Mouse (Mus musculus) right cerebral cortex, postnatal 10 days (tissue): Measurements from ENCODE around the gene Fmo4.
"Not testable (repeated sequence)": the region's sequence is repeated elsewhere in the genome, so short reads cannot be mapped to it uniquely, and the experiment has no call there.

Source experiments
- DNase-seq, 2 experiments: peaks; one replicate each; pipeline ENCODE4 v3.0.0; 2021; ENCODE audit warnings: low spot score in 2 of 2

Gene Fmo4

DNA sequence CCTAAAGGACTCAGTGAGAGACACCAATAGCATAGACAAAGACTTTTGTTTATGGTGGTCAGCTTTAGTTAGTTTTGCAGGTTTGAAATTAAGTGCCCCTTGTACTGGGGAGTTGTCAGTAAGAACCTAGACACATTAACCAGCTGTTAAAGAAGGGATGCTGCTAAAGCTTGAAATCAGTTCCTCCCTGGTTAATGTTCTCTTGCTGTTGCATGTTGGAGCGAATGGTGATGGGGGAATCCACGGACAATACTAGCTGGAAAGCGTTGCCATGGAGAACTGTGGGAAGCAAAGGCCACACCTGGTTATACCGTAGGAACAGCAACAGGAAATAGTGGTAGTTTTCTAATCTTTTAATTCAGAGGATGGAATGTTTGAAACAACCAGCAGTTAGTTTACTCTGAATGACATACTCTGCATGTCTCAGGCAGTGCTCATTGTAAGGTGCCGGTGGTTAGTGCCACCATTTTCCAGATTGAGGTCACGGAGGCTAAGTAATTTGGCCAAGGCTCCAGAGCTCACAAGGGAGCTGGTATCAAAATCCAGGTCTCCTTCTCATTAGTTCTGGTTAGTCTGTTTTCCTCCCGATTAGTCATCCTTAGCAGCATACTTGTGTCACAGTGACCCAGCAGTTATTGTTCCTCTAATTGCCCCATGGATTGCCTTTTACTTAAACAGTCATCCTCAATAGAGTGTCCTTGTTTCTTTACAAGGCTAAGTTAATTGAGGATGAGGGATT is 21.3 kb downstream of the Fmo4 start:
- DNase-seq, result no peak

DNA sequence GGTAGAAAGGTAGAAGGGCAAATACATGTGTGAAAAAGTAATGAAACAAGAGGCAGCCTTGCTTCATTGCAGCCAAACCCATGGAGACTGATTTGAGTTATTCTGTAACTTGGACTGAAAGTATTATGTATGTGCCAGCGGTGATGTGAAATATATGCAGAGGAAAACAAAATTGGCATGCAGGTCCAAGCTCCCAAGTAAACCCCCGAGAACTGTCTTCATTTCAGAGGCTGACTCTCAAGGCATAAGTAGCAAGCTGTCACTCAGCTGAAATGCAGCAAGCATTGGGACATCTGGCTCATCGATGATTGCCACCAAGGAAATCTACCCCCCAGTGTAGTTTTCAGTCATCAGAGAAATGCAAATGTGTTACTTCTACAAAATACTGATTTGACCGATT is 28.6 kb downstream of the Fmo4 start:
- no peak for DNase-seq

DNA sequence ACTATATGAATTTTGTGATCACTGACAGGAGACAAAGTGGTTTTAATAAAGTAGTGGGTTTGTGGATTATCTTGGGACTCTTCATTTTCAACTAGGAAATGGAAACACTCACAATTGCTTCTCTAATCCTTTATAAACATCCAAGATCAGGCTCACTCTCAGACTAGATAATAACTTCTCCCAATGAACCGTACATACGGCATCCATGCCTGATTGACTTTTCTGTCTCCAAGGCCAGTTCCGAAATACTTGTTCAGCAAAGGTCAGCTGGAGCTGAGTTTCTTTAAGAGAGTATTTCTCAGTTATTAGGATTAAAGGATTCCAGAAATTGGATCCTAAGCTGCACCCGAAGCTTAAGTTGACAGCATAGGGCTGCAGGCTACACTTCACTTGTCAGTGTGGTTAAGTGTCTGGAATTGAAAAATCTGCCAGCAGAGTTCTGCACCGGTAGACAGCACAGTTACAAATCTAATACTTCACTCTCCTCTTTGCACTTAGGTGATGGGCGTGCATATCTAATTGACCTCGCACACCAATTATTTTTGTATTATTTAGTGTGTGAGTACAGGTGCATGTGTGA is 30.0 kb downstream of the Fmo4 start:
- no peak for DNase-seq

DNA sequence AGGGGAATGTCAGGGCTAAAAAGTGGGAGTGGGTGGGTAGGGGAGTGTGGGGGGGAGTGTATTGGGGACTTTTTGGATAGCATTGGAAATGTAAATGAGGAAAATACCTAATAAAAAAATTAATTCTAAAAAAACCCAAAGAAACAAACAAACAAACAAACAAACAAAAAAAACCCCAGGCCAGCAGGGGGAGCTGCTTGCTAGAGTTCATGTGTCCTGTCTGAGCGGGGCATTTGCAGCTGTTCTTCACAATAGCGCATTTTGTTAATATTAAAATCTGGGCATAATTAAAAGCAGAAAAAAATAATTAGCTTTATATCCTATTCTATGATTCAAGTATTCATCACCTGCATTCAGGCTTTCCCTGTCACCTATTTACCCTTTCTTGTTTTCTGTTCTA is 32.7 kb downstream of the Fmo4 start:
- DNase-seq, result not testable (repeated sequence)

DNA sequence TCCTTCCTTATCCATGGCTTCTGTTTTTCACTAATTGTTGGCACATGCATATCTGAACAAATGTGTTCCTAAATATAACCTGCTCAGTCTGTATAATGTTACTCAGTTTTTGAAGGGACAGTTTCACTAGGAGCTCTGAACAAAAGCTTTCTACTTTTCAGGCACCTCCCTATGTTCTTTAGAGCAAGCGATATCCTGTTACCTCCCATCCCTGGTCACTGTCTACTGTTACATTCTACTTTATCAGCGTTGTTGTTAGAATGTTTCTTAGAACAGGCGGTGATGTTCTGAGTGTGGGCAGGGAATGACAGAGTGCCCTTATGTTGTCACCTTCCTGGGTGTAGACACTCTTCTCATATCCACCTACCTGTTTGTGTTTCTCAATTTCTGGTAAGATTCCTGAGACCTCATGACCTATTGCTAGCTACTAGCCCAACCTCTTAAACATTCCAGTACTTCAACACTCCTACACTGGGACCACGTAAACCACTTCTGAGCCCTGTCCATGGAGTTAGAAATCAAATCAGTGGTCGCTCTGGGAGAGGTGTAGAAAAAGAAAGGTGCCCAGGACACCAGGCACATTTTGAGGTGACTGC is 35.7 kb downstream of the Fmo4 start:
- no peak for DNase-seq

DNA sequence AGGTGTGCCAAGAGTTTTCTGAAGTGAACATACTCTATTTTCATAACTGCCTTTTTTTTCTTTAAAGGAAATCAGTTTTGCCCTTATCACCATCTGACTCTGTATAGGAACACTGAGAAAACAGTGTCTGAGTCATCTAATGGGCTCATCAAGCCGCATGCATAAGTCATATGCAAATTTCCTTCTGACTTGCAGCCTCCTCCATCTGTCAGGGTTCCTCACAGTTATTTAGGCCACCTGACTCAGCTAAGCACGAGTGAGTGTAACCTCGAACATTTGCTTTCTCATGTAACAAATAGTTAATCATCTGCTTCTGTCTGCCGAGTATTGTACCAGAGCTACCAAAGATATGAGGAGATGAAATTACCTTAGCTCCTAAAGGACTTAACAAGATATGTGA is 40.1 kb downstream of the Fmo4 start:
- peak in 1 of 2 experiments; percentile 31 for DNase-seq

DNA sequence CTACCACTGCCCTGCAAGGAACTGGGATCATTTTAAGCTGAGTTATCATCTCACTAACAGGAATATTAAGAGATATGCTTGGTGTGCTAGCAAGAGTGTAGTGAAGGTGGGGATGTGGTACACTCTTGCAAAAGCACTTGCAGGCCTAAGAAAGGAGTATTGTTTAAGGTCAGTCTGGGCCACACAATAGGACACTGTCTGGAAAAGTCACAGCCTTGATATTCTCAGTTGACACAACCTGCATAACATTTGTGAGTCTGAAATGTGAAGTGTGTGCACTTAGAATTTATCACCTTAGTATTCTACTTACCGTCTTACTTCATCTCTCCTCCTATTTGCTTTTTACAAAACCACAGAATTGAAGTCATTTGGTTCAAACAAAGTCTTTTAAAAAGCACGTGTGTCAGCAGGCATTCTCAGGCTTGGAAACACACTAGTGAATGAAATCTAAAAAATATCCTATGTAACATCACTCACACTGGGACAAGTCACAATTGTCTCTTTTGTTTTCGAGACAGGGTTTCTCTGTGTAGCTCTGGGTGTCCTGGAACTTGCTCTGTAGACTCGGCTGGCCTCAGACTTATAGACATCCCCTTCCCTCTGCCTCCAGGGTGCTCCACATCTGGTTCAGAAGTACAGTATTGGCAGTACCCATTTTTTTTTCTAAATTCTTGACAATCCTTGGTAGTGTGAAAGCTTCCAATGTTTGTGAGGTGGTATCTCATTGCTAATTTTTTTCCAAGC is 42.0 kb downstream of the Fmo4 start:
- no peak for DNase-seq

DNA sequence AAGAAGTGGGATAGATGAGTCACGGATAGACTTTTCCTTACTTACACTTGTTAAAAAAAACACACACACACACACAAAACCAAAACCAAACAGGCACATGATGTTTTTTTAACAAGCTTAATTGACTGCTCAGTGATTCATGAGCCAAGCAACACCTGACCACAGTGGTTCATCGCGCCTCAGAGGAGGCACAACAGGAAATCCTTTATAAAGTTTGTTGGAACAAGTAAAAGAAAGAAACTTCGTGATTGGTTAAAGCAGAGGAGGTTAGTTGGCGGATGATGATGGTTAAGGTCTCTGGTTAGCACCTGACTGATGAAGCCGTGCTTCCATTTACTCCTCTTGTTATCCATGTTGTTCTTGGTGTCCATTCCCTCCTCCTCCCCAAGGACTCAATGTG is 61.8 kb downstream of the Fmo4 start:
- DNase-seq, result no peak

DNA sequence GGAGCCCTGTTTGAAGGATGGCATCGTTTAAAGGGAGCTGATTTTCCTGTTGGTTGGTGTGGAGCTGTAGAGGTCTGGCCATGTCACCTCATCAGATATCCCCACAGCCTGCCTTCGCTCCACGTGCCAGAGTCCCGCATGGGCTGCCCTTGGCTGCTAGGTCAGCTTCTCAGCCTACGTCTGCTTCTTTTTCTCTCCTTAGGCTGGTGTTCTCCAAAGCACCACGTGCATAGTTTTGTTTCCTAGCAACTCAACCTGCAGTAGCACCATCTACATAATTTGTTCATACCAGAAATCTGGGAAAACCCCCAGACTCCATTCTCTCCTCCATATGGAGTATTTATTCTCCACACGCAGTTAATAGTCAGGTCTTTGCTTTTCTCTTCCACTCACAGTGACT is 64.2 kb downstream of the Fmo4 start:
- peak; percentile 25 to 42 for DNase-seq

DNA sequence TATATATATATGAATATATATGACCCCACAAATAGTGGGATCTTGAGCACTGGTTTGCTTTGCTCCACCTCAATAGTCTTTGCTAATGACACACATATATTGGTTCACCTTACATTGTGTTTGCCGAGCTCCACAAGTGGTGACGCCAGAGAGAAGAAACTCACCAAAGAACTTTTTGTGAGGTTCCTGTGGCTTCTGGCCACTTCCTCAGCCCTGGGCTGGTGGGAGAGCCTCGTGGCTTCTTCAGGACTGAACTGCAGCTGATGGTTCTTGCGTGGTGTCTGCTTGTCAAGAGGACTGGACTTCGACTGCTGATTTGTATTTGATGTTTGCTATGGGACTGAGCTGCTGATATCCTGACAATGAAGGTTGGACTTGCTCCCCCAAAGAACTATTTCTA is 65.0 kb downstream of the Fmo4 start:
- no peak for DNase-seq
